8 mouse cellular contexts compared by ENCODE assay signal in genomic region chr9:65884564-65885315, GRCm38 (mm10). TPM values are rescaled to one million over a fixed set of nuclear protein-coding genes. Genes with fewer than 3 reads are reported as not detected.
DNase-seq lines count a peak whose midpoint lies in the region; ATAC-seq and TF ChIP-seq lines count a peak whose summit lies in the region.

No protein-coding gene starts in this region.

- H3K9ac ChIP-seq in CH12.LX (ENCODE audit: insufficient read depth, low read depth) = peak overlapping the region; percentile 90
- H3K9ac ChIP-seq in forebrain, embryonic 11.5 days (ENCODE audit: low read length) = peak overlapping the region; percentile 74
- H3K9ac ChIP-seq in heart, postnatal 0 days (replicated peaks; ENCODE audit: low read depth, low read length) = peak overlapping the region; percentile 83
- peak overlapping the region; percentile 94 for H3K9ac ChIP-seq in liver, postnatal 0 days (replicated peaks)
- peak overlapping the region; percentile 55 for H3K9ac ChIP-seq in neural tube, embryonic 14.5 days (replicated peaks; ENCODE audit: low read depth, low read length)

- H3K4me1 ChIP-seq in CH12.LX (ENCODE audit: control insufficient read depth in 1 of 2, insufficient read depth in 2 of 2) = peaks cover 0 to 11% of the 10 kb centered on the region in 2 experiments; a peak in 2 of 4 replicates
- no peaks in the 10 kb centered on the region for H3K4me1 ChIP-seq in forebrain, embryonic 11.5 days (replicated peaks; ENCODE audit: control insufficient read depth, insufficient read depth, low read length)
- H3K4me1 ChIP-seq in heart, postnatal 0 days (ENCODE audit: control insufficient read depth, insufficient read depth) = peaks cover 13% of the 10 kb centered on the region
- 0 out of 2 replicates have a peak, but pooled peaks cover 5% of the 10 kb centered on the region for H3K4me1 ChIP-seq in liver, postnatal 0 days (ENCODE audit: insufficient read depth)
- 0 out of 2 replicates have a peak, but pooled peaks cover 3% of the 10 kb centered on the region for H3K4me1 ChIP-seq in neural tube, embryonic 14.5 days (ENCODE audit: control insufficient read depth, insufficient read depth, low read length)

- TF ChIP-seq RAD21 in CH12.LX (IDR thresholded peaks at IDR 0.05; ENCODE audit: low read depth, low read length) = no peak

- no peaks in the 10 kb centered on the region for H3K9me3 ChIP-seq in CH12.LX (replicated peaks; ENCODE audit: low read length)
- H3K9me3 ChIP-seq in forebrain, embryonic 11.5 days (ENCODE audit: control insufficient read depth, low read length) = no peaks in the 10 kb centered on the region
- no peaks in the 10 kb centered on the region for H3K9me3 ChIP-seq in heart, postnatal 0 days (replicated peaks; ENCODE audit: control insufficient read depth, low read length)
- no peaks in the 10 kb centered on the region for H3K9me3 ChIP-seq in liver, postnatal 0 days (ENCODE audit: low read length)
- no peaks in the 10 kb centered on the region for H3K9me3 ChIP-seq in neural tube, embryonic 14.5 days (ENCODE audit: control insufficient read depth, low read length)

- TF ChIP-seq EP300 in CH12.LX (IDR thresholded peaks at IDR 0.05; ENCODE audit: low read length) = no peak
- TF ChIP-seq EP300 in heart, postnatal 0 days (IDR thresholded peaks at IDR 0.05; ENCODE audit: low read depth) = peak; percentile 50; the same call in 1 of the 2 replicates
- no peak for TF ChIP-seq EP300 in liver, postnatal 0 days (IDR thresholded peaks at IDR 0.05; ENCODE audit: low read depth)

- peak; percentile 91 for DNase-seq in CH12.LX (ENCODE audit: extremely low read depth)
- peak; percentile 83 for DNase-seq in c-Kit-positive CD71-positive TER-119-negative erythroid progenitor cells, embryonic 14.5 days (ENCODE audit: low read depth)
- DNase-seq in forebrain, embryonic 11.5 days (ENCODE audit: low spot score) = peak; percentile 91
- peak; percentile 91 for DNase-seq in heart, postnatal 0 days (ENCODE audit: low spot score)
- DNase-seq in large intestine, adult 2 months (ENCODE audit: low read depth, low spot score) = peak; percentile 75
- DNase-seq in liver, postnatal 0 days = peak; percentile 92
- DNase-seq in testis, postnatal 10 days (ENCODE audit: low spot score) = peak; percentile 92

- H3K27me3 ChIP-seq in CH12.LX (replicated peaks) = no peaks in the 10 kb centered on the region
- H3K27me3 ChIP-seq in forebrain, embryonic 11.5 days (ENCODE audit: control insufficient read depth, insufficient read depth, low read length) = no peaks in the 10 kb centered on the region
- no peaks in the 10 kb centered on the region for H3K27me3 ChIP-seq in heart, postnatal 0 days (ENCODE audit: control insufficient read depth, insufficient read depth, low read length)
- no peaks in the 10 kb centered on the region for H3K27me3 ChIP-seq in liver, postnatal 0 days (ENCODE audit: insufficient read depth, low read length)
- H3K27me3 ChIP-seq in neural tube, embryonic 14.5 days (ENCODE audit: control insufficient read depth, insufficient read depth, low read length) = no peaks in the 10 kb centered on the region

- peak; percentile 85 for ATAC-seq in forebrain, embryonic 11.5 days (replicated peaks; ENCODE audit: low FRiP score)
- ATAC-seq in heart, postnatal 0 days (ENCODE audit: insufficient read depth, low read depth) = peak; percentile 99
- peak; percentile 99 for ATAC-seq in liver, postnatal 0 days
- ATAC-seq in neural tube, embryonic 14.5 days (ENCODE audit: low read depth) = peak; percentile 96

- H3K36me3 ChIP-seq in CH12.LX (replicated peaks in 1 of 2; ENCODE audit: control insufficient read depth in 1 of 2, insufficient read depth in 1 of 2, low read length in 1 of 2) = peaks cover 0 to 12% of the 10 kb centered on the region in 2 experiments
- H3K36me3 ChIP-seq in forebrain, embryonic 11.5 days (ENCODE audit: control insufficient read depth, insufficient read depth, low read length) = no peaks in the 10 kb centered on the region
- H3K36me3 ChIP-seq in heart, postnatal 0 days (replicated peaks; ENCODE audit: control insufficient read depth, insufficient read depth, low read length) = peaks cover 6% of the 10 kb centered on the region
- peaks cover 4% of the 10 kb centered on the region; the same call in 1 of the 2 replicates for H3K36me3 ChIP-seq in liver, postnatal 0 days (replicated peaks; ENCODE audit: insufficient read depth, low read length)
- H3K36me3 ChIP-seq in neural tube, embryonic 14.5 days (ENCODE audit: control insufficient read depth, insufficient read depth, low read length) = peaks cover 4% of the 10 kb centered on the region; the same call in 1 of the 2 replicates

- no peak for TF ChIP-seq CTCF in CH12.LX (conservative IDR thresholded peaks at IDR 0.05 in 1 of 2, IDR thresholded peaks at IDR 0.05 in 1 of 2; ENCODE audit: low read depth in 2 of 2, low read length in 2 of 2)
- no peak for TF ChIP-seq CTCF in heart, postnatal 0 days (IDR thresholded peaks at IDR 0.05; ENCODE audit: low read depth)
- TF ChIP-seq CTCF in liver, postnatal 0 days (IDR thresholded peaks at IDR 0.05; ENCODE audit: low read depth) = peak; percentile 28; the same call in 1 of the 2 replicates

- in situ Hi-C loops in CH12.LX (cut with MboI; ENCODE audit: low pct_ligation_motif_present, low pct_unique_long_range_greater_than_20kb, low sequenced_read_pairs) = no loop called here

- H3K79me2 ChIP-seq in CH12.LX (replicated peaks; ENCODE audit: control insufficient read depth, extremely low read depth, insufficient read depth, poor library complexity, severe bottlenecking) = no peaks in the 10 kb centered on the region; the same call in none of the 2 replicates

- dilution Hi-C loops in CH12.LX (cut with MboI; ENCODE audit: extremely low pct_ligation_motif_present, extremely low pct_unique_long_range_greater_than_20kb, low sequenced_read_pairs) = no loop called here

- H3K27ac ChIP-seq in CH12.LX (ENCODE audit: insufficient read depth, low read depth) = no peak overlapping the region
- H3K27ac ChIP-seq in forebrain, embryonic 11.5 days (ENCODE audit: low read depth, low read length) = peak overlapping the region; percentile 19; the same call in 1 of the 2 replicates
- peak overlapping the region; percentile 86 for H3K27ac ChIP-seq in heart, postnatal 0 days (ENCODE audit: low read depth)
- H3K27ac ChIP-seq in liver, postnatal 0 days (ENCODE audit: low read depth) = peak overlapping the region; percentile 91
- peak overlapping the region; percentile 40 for H3K27ac ChIP-seq in neural tube, embryonic 14.5 days (ENCODE audit: low read depth, low read length)

- peak; percentile 93 for TF ChIP-seq POLR2A in CH12.LX (IDR thresholded peaks at IDR 0.05; ENCODE audit: low read depth, low read length)

- peak overlapping the region; percentile 69 to 99 (median 78) for H3K4me3 ChIP-seq in CH12.LX (replicated peaks in 1 of 3; ENCODE audit: low read depth in 2 of 3, low read length in 2 of 3, poor library complexity in 1 of 3)
- H3K4me3 ChIP-seq in forebrain, embryonic 11.5 days (ENCODE audit: low read depth, low read length) = peak overlapping the region; percentile 58
- peak overlapping the region; percentile 90 for H3K4me3 ChIP-seq in heart, postnatal 0 days (ENCODE audit: low read depth, low read length)
- H3K4me3 ChIP-seq in liver, postnatal 0 days (ENCODE audit: low read depth, low read length) = peak overlapping the region; percentile 95
- peak overlapping the region; percentile 58 for H3K4me3 ChIP-seq in neural tube, embryonic 14.5 days (ENCODE audit: low read depth, low read length)

- peak overlapping the region; percentile 92 for H3K4me2 ChIP-seq in CH12.LX (ENCODE audit: insufficient read depth, low read depth, poor library complexity, severe bottlenecking)
- H3K4me2 ChIP-seq in forebrain, embryonic 11.5 days (ENCODE audit: low read depth, low read length, severe bottlenecking) = peak overlapping the region; percentile 69
- peak overlapping the region; percentile 79 for H3K4me2 ChIP-seq in heart, postnatal 0 days (ENCODE audit: low read depth, low read length)
- peak overlapping the region; percentile 83 for H3K4me2 ChIP-seq in liver, postnatal 0 days (ENCODE audit: low read depth, low read length)
- peak overlapping the region; percentile 69 for H3K4me2 ChIP-seq in neural tube, embryonic 14.5 days (ENCODE audit: low read depth, low read length)

- under 1% methylated on average over 37 of the region's 37 CpGs for WGBS in forebrain, embryonic 11.5 days
- 0% methylated on average over 37 of the region's 37 CpGs for WGBS in heart, postnatal 0 days
- WGBS in large intestine, adult 2 months = under 1% methylated on average over 37 of the region's 37 CpGs
- under 1% methylated on average over 37 of the region's 37 CpGs for WGBS in liver, postnatal 0 days (ENCODE audit: insufficient replicate concordance)
- under 1% methylated on average over 37 of the region's 37 CpGs for WGBS in neural tube, embryonic 14.5 days

RNA-seq across cellular contexts. Expression of gene Pclaf, which starts 5.3 kb away (rescaled TPM):
- total RNA-seq in CH12.LX (2012; rRNA removed) (177 and 257 TPM in 2 replicates), CH12.LX (2014; rRNA removed) (394 and 490 TPM in 2 replicates)
- polyA plus RNA-seq in CH12.LX (2012; ENCODE audit: insufficient read length, low read depth) = 183 and 229 TPM in 2 replicates
- 264 and 318 TPM in 2 replicates for polyA plus RNA-seq in forebrain, embryonic 11.5 days (2014; fragmentation: Nextera tagmentation; extraction: Ambion mirVana)
- total RNA-seq in heart, postnatal 0 days (2014; rRNA removed; ENCODE audit: low replicate concordance) = 19.2 and 27.3 TPM in 2 replicates
- polyA plus RNA-seq in heart, postnatal 0 days (2015; fragmentation: Nextera tagmentation; extraction: Ambion mirVana) = 25.1 and 31.7 TPM in 2 replicates
- 20.0 and 21.2 TPM in 2 replicates for polyA plus RNA-seq in large intestine, adult 2 months (2012; rRNA removed)
- polyA plus RNA-seq in liver, postnatal 0 days (2015; fragmentation: Nextera tagmentation; extraction: Ambion mirVana) = 55.8 and 61.7 TPM in 2 replicates
- 14.7 and 18.6 TPM in 2 replicates for polyA plus RNA-seq in neural tube, embryonic 14.5 days (2014; fragmentation: Nextera tagmentation; extraction: Ambion mirVana)

RNA-seq across cellular contexts. Expression of gene Trip4, which starts 23.9 kb away (rescaled TPM):
- 12.0 and 12.1 TPM in 2 replicates for total RNA-seq in CH12.LX (2012; rRNA removed)
- total RNA-seq in CH12.LX (2014; rRNA removed) = 14.4 and 14.8 TPM in 2 replicates
- 15.4 and 17.2 TPM in 2 replicates for polyA plus RNA-seq in CH12.LX (2012; ENCODE audit: insufficient read length, low read depth)
- 34.6 and 38.9 TPM in 2 replicates for polyA plus RNA-seq in forebrain, embryonic 11.5 days (2014; fragmentation: Nextera tagmentation; extraction: Ambion mirVana)
- 11.9 and 29.8 TPM in 2 replicates for total RNA-seq in heart, postnatal 0 days (2014; rRNA removed; ENCODE audit: low replicate concordance)
- polyA plus RNA-seq in heart, postnatal 0 days (2015; fragmentation: Nextera tagmentation; extraction: Ambion mirVana) = 15.5 and 17.1 TPM in 2 replicates
- polyA plus RNA-seq in large intestine, adult 2 months (2012; rRNA removed) = 5.8 and 8.6 TPM in 2 replicates
- polyA plus RNA-seq in liver, postnatal 0 days (2015; fragmentation: Nextera tagmentation; extraction: Ambion mirVana) = 6.8 and 8.7 TPM in 2 replicates
- polyA plus RNA-seq in neural tube, embryonic 14.5 days (2014; fragmentation: Nextera tagmentation; extraction: Ambion mirVana) = 36.5 and 37.2 TPM in 2 replicates

RNA-seq across cellular contexts. Expression of gene Csnk1g1, which starts 24.0 kb away (rescaled TPM):
- total RNA-seq in CH12.LX (2012; rRNA removed) (14.4 and 16.0 TPM in 2 replicates), CH12.LX (2014; rRNA removed) (10.7 and 11.7 TPM in 2 replicates)
- 12.3 and 13.8 TPM in 2 replicates for polyA plus RNA-seq in CH12.LX (2012; ENCODE audit: insufficient read length, low read depth)
- 21.2 and 24.4 TPM in 2 replicates for polyA plus RNA-seq in forebrain, embryonic 11.5 days (2014; fragmentation: Nextera tagmentation; extraction: Ambion mirVana)
- 9.9 and 17.1 TPM in 2 replicates for total RNA-seq in heart, postnatal 0 days (2014; rRNA removed; ENCODE audit: low replicate concordance)
- polyA plus RNA-seq in heart, postnatal 0 days (2015; fragmentation: Nextera tagmentation; extraction: Ambion mirVana) = 5.9 and 6.0 TPM in 2 replicates
- 4.1 and 7.6 TPM in 2 replicates for polyA plus RNA-seq in large intestine, adult 2 months (2012; rRNA removed)
- 1.9 and 2.0 TPM in 2 replicates for polyA plus RNA-seq in liver, postnatal 0 days (2015; fragmentation: Nextera tagmentation; extraction: Ambion mirVana)
- polyA plus RNA-seq in neural tube, embryonic 14.5 days (2014; fragmentation: Nextera tagmentation; extraction: Ambion mirVana) = 27.8 and 30.2 TPM in 2 replicates

RNA-seq across cellular contexts. Expression of gene Zfp609, which starts 57.4 kb away (rescaled TPM):
- total RNA-seq in CH12.LX (2012; rRNA removed) (3.2 and 3.5 TPM in 2 replicates), CH12.LX (2014; rRNA removed) (1.2 and 1.5 TPM in 2 replicates)
- 14.6 and 15.4 TPM in 2 replicates for polyA plus RNA-seq in CH12.LX (2012; ENCODE audit: insufficient read length, low read depth)
- 12.3 and 12.9 TPM in 2 replicates for polyA plus RNA-seq in forebrain, embryonic 11.5 days (2014; fragmentation: Nextera tagmentation; extraction: Ambion mirVana)
- 7.6 and 8.7 TPM in 2 replicates for total RNA-seq in heart, postnatal 0 days (2014; rRNA removed; ENCODE audit: low replicate concordance)
- polyA plus RNA-seq in heart, postnatal 0 days (2015; fragmentation: Nextera tagmentation; extraction: Ambion mirVana) = 2.9 and 3.0 TPM in 2 replicates
- 4.6 and 6.1 TPM in 2 replicates for polyA plus RNA-seq in large intestine, adult 2 months (2012; rRNA removed)
- polyA plus RNA-seq in liver, postnatal 0 days (2015; fragmentation: Nextera tagmentation; extraction: Ambion mirVana) = 2.0 and 2.8 TPM in 2 replicates
- polyA plus RNA-seq in neural tube, embryonic 14.5 days (2014; fragmentation: Nextera tagmentation; extraction: Ambion mirVana) = 8.9 and 10.1 TPM in 2 replicates
